Mouse (Mus musculus) regulatory T cell (primary cell): ENCODE measurements around the gene Hoxb7.

Source experiments
- in situ Hi-C: fragments of 300-600 bp; cut with MboI, MseI; formaldehyde crosslinking; loops from one replicate; pipeline ENCODE4 v1.15.1; 2025; ENCODE audit warnings: high pct_unique_total_duplicates

Hoxb7 gene

DNA sequence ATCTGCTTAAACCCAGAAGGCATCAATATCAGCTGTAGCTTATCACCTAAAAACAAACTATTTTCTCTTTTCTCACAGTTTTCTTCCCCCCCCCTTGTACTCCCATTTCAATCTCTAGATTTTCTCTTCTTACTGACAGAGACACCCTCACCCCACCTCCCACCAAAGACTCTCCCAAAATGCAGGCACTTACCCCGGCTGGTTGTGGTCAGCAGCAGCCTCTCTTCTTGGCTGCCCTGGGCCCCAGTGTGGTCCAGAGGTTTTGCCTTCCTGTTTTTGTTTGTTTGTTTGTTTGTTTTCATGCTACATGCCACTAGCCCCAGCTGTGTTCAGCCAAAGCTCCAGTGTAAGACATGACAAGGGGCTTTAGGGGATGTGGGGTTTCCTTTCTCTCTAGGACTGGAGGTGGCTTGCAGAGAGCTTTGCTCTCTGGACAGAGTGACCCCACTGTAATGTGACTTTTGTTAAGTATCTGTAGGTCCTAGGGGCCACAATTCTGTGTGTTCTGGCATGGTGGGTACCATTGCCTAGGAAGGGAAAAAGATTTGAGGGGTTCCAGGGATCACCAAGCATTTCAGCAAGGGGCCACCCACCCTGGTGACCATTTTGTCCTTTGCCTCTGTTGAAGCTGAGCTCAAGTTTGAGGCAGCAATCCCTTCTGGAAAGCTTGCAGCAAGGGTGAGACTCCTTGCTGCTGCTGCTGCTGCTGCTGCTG lies 18.2 kb upstream of the Hoxb7 start:
- in situ Hi-C loops, result no loop called here

GRCm38 (mm10) chr11:96269869-96270268 lies 16.6 kb upstream of the Hoxb7 start:
- in situ Hi-C loops, result no loop called here

DNA sequence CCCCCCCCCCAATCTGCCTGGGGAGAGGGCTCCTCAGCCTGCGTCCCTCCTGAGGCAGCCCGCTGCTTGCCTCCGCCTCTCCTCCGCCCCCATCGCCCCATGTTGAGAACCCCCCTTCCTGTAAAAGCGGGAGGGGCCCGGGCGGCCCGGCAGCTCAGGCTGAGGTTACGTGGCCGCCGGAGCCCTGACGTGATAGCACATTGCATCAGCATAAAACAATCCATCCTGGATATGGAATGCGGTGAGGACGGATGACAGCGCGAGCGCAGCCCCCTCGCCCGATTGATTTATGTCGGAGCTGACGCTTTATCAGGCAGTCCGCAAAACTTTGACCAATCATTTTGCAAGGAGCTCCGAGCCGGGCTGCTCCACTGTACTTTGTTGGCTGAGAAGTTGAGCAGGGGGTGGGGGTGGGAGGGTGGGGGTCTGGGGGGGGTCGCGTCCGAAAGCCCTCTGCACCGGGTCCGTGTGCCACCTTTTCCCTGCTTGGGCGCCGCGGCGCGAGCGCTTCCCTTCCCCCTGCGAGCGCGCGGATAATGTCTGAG lies 15.4 kb upstream of the Hoxb7 start, which contains the start of gene Hoxb9:
Gene Hoxb9, plus strand, starts transcription at position 462 of the 545 bp plus-strand sequence.
- in situ Hi-C loops, result no loop called here

GRCm38 (mm10) chr11:96271541-96272011 lies 14.8 kb upstream of the Hoxb7 start:
- in situ Hi-C loops, result no loop called here

- in situ Hi-C loops, result no loop called here
These were observed 14.2 kb upstream of the Hoxb7 start for GRCm38 (mm10) chr11:96272024-96272921.

DNA sequence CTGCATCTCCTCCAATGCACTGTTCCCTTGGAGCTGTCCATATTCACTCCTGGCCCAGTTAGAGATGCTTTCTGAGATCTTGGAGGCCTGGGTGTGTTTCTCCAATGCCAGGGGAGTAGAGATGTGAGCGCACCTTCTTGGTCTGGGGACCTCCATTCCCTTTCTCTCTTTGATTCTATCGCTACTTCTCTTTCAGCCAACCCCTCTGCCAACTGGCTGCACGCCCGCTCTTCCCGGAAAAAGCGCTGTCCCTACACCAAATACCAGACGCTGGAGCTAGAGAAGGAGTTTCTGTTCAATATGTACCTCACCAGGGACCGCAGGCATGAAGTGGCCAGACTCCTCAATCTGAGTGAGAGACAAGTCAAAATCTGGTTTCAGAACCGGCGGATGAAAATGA lies 12.0 kb upstream of the Hoxb7 start:
- in situ Hi-C loops, result no loop called here

DNA sequence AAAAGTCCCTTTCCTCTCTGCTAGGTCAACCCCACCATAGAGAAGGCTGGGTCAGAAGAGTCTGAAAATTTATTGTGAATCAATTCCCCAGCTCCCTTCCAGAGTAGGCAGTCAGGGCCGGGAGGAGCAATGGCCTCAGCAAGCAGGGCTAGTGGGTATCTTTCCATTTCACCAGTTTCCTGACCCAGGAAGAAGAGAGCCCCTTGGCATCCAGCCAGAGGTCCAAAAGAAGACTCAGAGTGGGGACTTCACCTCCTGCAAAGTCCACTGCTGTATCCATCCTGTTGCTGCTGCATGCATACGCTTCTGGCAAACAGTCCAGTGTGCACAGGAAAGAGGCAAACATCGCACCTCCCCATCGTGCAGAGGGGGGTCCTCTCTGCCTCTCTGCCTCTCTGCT lies 10.5 kb upstream of the Hoxb7 start:
- in situ Hi-C loops, result no loop called here

DNA sequence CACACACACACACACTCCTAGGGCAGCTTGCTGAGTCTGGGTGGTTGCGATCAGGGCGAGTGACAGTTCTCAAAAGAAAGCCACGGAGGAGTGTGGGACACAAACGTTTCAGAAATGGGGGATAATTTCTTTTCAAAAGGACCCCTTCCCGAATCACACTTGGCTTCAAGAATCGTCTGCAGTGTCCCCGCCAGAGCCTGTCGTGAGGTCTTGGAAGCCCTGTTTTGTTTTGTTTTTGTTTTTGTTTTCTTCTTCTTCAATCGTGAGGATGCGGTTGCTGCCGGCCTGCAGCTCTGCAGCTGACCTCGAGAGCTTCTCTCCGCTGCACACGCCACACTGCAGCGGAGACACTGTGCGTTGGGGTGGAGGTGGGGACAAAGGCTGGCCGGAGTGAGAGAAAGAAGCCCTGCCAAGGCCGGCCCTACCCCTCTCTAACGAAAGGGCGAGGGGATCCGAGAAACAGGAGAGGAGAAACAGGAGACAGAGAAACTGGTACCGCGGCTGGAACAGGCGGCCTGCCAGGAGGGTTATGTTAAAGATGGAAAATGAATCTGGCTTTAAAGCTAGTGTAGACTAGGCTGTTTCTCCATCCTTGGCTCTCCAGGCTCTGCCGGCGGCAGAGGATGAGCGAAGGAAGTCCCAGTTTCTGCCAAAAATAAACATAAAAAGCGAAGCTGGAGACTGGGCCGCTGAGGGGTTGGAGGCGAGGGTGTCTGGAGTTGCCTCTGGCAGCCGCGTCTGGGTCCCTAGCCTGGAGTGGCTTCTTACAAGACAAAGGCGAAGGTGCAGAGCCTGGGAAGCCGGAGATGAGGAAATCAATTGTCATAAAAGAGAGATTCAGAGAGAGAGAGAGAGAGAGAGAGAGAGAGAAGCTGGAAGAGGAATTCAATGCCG lies 9.0 kb upstream of the Hoxb7 start:
- in situ Hi-C loops, result no loop called here

- in situ Hi-C loops, result no loop called here
These were observed 8.1 kb upstream of the Hoxb7 start for GRCm38 (mm10) chr11:96278324-96278723.

DNA sequence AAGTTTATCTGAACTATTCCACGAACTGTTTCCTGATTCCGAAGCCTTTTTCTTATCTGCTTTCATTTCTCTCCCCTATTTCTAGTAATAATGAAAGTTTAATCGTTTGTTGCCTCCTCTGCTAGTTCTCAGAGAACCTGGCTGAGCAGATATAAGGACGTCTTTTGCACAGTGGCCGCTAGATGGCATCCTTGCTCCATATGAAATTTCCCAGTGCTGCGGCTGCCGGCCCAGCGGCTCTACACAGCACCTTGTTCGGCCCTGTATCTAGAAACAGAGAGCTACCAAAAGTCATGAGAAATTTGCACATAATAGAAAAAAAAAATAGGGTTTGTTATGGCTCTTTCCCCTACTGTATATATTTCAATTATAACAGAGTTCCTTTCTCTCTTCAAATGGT lies 7.7 kb upstream of the Hoxb7 start:
- in situ Hi-C loops, result no loop called here

DNA sequence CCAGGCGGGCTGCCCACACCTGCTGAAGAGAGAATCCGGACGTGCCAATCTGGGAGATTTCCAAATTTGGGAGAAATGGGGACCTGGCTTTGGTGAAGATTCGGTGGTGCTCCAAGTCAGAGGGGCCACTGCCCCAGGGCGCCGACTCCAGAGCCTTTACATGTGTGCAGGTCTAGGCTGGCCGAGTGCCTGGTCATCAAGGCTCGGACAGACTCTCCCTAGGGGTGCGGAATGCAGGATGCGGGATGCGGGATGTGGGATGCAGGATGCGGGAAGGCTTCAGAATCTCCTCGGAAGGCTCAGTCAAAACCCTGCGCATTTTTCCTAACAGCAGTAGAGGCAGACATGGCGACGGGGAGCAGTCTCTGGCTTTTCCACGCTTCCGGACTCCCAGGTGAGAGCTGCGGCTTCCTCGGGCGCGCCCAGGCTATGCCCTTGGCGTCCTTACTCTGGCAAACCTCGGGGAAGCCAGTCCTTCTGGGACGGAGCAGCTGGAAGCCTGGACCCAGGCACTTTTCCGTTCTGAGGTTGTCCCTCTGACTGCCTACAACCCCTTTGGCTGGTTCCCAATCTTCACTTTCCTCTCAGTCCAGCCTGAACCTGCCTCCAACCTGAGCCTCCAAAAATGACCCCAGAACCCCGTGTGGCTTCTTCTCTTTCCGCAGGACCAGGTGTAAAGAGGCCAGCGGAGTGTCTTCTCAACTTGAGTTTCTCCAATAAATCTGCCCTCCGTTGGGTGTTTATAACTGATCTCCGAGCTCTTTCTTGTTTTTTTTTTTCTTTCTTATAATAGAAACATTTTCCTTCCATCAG lies 6.8 kb upstream of the Hoxb7 start:
- in situ Hi-C loops, result no loop called here

GRCm38 (mm10) chr11:96280399-96281378 lies 5.7 kb upstream of the Hoxb7 start:
- in situ Hi-C loops, result no loop called here

DNA sequence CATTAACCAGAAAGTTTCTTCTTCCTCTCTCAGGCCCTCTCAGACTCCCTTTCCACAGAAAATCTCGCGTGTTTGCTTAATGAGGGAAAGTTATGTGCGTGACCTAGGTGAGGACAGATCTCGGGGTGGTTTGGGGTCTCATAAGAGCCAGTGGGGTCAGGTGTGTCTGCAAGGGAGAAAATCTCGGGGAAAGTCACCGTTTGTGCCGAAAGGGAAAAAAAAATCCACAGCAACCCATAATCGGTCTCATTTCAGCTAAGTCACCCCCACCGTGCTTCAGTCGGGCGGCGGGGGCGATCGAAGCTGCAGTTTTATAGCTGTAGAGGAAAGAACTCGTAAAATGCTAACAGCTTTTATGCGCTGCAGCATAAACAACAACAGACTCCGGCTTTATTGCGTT lies 5.0 kb upstream of the Hoxb7 start:
- in situ Hi-C loops, result no loop called here

GRCm38 (mm10) chr11:96281855-96282570 lies 4.4 kb upstream of the Hoxb7 start, which contains the start of gene Hoxb8:
TSS of gene Hoxb8 (plus strand) at chr11:96281905.
- in situ Hi-C loops, result no loop called here

- in situ Hi-C loops, result no loop called here
These were observed 3.5 kb upstream of the Hoxb7 start for GRCm38 (mm10) chr11:96282795-96283430.

DNA sequence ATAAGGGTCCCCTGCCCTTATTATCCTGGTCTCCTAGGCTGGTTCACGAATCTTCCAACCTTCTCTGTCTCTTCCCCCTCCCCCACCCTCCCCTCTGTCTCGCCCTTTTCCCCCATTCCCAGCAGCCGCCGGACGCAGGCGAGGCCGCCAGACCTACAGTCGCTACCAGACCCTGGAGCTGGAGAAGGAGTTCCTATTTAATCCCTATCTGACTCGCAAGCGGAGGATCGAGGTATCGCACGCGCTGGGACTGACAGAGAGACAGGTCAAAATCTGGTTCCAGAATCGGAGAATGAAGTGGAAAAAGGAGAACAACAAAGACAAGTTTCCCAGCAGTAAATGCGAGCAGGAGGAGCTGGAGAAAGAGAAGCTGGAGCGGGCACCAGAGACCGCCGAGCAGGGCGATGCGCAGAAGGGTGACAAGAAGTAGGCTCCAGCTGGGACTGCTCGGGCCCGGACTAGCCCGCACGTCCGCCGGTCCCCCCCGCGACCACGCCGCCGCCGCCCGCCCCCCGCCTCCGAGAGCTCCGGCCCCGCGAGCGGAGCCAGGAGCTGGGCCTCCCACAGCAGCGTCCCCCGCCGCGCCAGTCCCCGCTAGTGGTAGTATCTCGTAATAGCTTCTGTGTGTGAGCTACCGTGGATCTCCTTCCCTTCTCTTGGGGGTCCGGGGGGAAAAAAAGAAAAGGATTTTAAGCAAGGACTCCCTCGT lies 2.2 kb upstream of the Hoxb7 start:
- in situ Hi-C loops, result no loop called here
